Mouse (Mus musculus): ENCODE measurements around the gene Prtn3.

The Prtn3 gene

DNA sequence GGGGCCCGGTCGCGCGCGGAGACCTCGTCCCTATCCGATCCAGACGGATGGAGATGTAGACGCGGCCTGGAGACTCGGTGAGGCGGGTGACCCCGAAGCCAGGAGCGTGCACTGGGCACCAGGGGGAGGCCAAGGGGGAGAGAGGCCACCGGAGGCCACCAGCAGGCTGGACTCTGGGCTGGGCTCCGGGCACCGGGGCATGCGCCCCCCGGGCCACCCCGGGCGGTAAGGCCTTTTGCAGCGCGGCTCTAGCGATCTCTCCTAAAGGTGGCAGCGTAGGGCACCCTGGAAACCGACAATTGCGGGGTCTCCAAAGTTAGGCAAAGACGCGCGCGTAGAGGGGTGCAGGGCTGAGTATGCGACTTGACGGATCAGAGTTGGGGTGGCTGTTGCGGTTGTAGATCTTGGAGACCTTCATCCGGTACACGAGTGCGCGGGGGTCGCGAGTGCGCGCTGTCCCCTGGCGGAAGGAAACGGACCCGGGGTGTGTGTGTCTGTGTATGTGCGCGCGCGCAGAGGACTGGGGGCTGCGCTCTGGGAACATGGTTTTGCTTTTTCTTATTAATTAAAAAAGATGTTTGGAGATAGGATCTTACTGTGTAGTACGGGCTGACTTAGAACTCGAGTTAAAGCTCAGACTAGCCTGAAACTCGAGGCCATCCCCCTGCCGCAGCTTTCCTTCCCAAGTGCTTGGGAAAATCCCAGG is 53.2 kb downstream of the Prtn3 start:
- peak; percentile 71 to 72 for DNase-seq (ENCODE audit: low spot score in 2 of 2)

DNA sequence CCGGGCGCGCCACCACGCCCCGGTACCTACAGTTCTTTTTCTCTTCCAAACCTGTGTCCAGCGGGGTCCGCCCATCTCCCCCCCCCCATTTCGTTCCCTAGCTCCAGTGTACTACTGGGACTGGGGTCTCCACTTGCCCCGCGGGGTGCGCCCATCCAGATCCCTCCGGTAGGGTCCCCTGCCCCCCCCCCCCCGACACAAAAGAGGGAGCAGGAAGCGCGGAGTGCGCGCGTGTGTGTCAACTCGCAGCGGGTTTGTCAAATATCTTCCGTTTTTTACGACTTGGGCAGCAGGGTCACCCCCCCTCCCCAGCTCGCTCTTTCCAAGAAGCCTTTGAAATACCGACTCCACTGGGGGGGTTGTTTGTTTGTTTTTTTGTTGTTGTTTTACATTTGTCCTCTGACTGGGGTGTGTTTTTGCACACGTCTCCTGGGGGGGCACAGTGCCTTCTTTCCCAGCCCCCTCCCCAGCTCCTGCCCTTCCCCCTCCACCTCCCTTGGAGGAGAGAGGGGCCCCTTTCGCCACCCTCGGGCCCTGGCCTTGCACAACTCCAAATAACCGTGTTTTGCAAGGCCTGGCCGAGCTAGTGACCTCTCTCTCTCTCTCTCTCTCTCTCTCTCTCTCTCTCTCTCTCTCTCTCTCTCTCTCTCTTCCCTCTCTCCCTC is 53.9 kb downstream of the Prtn3 start:
- DNase-seq (ENCODE audit: low spot score in 2 of 2) = peak; percentile 60 to 67

DNA sequence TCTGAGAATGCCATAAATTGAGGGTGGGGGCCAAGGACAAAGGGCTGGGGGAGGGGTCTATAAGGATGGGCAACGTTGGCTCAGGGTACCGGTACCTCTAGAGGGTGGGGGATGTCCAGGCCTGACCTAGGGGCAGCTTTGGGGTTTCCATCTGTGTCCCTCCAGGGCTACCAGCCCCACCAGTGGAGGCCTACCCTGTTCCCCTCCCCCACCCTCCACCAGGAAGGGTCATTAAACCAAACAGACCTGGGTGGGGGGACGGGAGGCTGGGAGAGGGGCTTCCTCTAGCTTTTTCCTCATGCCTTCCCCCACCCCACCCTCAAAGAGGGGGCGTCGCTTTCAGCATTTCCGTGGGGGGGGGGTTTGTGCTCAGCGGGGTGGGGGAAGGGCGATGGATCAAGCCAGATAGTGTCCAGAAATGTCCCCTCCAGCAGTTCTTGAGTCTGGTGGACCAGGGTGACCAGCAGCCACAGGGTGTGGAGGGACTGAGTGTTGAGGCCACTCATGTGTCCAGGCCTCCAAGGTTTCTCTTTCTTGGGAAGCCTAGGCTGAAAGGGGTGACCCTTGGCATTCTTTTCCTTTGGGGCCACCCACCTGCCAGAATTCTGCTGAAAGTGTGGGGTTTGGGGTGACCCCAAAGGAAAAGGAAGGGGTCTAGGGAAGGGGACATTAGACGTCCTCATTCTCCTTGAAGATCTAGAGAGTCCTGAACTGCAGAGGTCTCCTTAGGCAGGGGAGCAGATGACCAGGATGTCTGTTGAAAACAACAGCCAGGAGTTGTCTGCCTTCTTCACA is 54.8 kb downstream of the Prtn3 start:
- no peak for DNase-seq (ENCODE audit: low spot score in 2 of 2)

DNA sequence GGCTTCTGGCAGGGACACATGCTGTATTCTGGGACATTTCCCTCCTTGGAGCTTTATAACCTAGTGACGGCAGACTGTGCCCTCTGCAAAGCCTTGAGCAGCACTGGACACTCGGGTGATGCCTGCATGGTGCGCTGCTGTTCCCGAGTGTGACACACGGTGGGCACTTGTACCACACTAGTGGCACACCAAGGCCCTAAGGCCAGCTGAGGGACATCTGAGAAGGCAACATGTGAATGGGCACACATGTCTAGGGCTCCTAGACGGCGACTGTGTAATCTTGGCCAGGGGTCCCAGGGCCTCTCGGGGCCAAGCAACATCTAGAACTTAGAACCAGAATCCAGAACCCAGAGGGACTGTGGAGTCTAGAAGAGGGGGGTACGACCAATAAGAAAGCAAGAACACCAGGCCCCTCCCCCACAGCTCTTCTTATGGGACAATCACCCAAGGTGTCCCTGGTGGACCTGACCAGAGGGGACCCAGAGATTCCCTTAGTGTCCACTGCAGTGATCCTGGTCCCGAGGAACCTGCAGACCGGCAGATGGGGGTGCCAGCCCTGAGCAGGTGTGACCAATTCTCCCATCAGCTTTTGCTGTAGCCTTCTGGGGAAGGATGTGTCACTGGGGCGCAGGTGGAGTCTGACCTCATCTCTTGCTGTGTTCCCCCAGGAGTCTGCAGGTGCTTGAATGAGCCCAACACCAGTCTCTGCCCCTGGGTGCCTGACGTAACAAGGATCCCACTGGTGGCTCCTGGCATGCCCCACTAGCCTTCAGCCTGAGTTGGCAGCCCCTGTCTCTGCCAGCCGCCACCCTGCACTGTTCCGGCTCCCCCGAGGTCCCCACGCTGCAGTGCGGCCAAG is 55.9 kb downstream of the Prtn3 start:
- DNase-seq (ENCODE audit: low spot score in 2 of 2) = no peak

DNA sequence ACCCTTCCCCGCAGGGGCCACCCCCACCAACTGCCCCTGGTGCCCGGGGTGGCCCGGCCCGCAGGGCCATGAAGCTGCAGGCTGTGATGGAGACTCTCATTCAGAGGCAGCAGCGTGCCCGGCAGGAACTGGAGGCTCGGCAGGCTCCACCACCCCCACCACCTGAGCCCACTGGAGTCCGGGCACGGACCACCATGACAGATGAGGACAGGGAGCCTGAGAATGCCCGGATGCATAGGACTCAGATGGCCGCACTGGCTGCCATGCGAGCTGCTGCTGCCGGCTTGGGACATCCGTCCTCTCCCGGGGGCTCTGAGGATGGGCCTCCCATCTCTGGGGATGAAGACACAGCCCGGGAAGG is 56.5 kb downstream of the Prtn3 start:
- no peak for DNase-seq (ENCODE audit: low spot score in 2 of 2)

DNA sequence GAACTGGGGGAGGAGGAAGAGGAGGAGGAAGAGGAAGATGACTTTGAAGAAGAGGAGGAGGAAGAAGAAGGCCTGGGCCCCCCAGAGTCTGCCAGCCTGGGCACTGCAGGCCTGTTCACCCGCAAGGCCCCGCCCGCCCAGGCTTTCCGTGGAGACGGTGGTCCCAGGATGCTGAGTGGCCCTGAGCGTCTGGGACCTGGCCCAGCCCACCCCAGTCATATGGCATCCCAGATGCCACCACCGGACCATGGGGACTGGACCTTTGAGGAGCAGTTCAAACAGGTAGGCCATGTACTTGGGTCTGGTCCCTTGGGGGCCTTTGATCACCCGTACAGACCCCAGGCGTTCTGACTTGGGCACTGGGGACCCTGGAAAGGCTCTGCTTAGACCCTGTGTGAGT is 57.5 kb downstream of the Prtn3 start:
- DNase-seq (ENCODE audit: low spot score in 2 of 2) = no peak

DNA sequence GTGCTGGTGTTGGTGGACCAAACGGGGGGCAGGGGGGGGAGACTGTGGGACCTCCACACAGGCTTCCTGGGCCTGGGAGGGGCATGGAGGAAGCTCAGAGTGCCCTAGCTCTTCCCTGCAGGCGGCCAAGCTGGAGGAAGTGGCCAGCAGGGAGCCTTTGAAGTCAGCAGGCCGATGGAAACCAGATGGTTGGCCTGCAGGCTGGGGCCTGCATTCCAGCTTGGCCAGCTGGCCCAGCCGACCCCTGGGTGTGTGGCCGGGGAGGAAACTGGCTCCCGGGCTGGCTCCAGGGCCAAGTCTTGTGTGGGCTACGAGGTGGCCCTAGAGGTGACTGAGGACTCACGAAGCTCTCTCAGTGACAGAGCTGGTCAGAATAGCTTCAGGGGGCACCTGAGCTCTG is 58.5 kb downstream of the Prtn3 start:
- DNase-seq (ENCODE audit: low spot score in 2 of 2) = no peak
